9 mouse cellular contexts compared by ENCODE assay signal in the genomic region with DNA sequence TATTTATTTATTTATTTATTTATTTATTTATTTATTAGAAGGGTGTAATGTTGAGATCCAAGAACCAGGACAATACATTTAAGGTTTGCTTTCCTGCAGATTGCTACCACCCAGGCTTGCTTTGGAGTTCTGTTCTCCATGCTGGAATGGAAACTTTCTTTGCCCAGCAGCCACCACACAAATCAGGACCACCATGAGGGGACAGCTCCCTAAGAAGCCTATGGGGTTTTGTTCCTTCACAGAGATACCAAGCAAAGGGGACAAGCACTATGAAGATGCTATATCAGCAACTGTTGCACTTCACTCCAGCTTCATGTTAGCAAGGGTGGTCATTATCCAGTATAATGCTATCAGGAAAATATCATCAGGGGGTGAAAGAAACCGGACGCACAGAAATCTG.
A peak's percentile ranks its signal among the peaks of the same experiment; 100 is the strongest.
DNase-seq lines count a peak whose midpoint lies in the region; ATAC-seq lines count a peak whose summit lies in the region.
"Had no signal": no experiment of that assay in that cellular context is flagged by ENCODE, and none has a peak within 500 bp of the region (broad histone marks: within the 10 kb centered on the region; RNA-seq: fewer than 3 reads in every experiment).

No protein-coding gene starts in this region.

- H3K9ac ChIP-seq in liver, embryonic 13.5 days = no peak overlapping the region
- H3K9ac ChIP-seq: limb, embryonic 13.5 days had no signal

- H3K4me2 ChIP-seq in liver, embryonic 13.5 days = peak overlapping the region; percentile 45; the same call in 1 of the 2 replicates
- H3K4me2 ChIP-seq: limb, embryonic 13.5 days had no signal

- H3K9me3 ChIP-seq in liver, embryonic 13.5 days (replicated peaks) = no peaks in the 10 kb centered on the region
- H3K9me3 ChIP-seq: limb, embryonic 13.5 days had no signal

- H3K27ac ChIP-seq in liver, embryonic 13.5 days = no peak overlapping the region
- H3K27ac ChIP-seq: limb, embryonic 13.5 days had no signal

- H3K27me3 ChIP-seq in liver, embryonic 13.5 days = no peaks in the 10 kb centered on the region
- H3K27me3 ChIP-seq: limb, embryonic 13.5 days had no signal

- peak; percentile 6 for DNase-seq in kidney, postnatal 14 days
- DNase-seq in kidney, adult 11 months = no peak
- peak; percentile 71 for DNase-seq in MEL-GATA-1-ER (ENCODE audit: extremely low read depth, low read depth)
- peak; percentile 52 for DNase-seq in c-Kit-positive CD71-positive TER-119-negative erythroid progenitor cells, embryonic 14.5 days (ENCODE audit: low read depth)
- DNase-seq in liver, embryonic 13.5 days = peak; percentile 18
- no peak for DNase-seq in spleen, postnatal 4 days (ENCODE audit: low spot score in 2 of 2)
- DNase-seq in cerebellum, adult 18-20 months = no peak
- DNase-seq: cerebellum, postnatal 14 days had no signal

- WGBS in liver, embryonic 13.5 days (ENCODE audit: insufficient replicate concordance) = 62% methylated on average over 2 of the region's 2 CpGs

- peaks cover 25% of the 10 kb centered on the region for H3K4me1 ChIP-seq in liver, embryonic 13.5 days (replicated peaks)
- H3K4me1 ChIP-seq: limb, embryonic 13.5 days had no signal

- ATAC-seq in liver, embryonic 13.5 days (ENCODE audit: low read depth) = no peak

- no peak overlapping the region for H3K4me3 ChIP-seq in liver, embryonic 13.5 days (replicated peaks)
- H3K4me3 ChIP-seq: limb, embryonic 13.5 days had no signal

- no peaks in the 10 kb centered on the region for H3K36me3 ChIP-seq in liver, embryonic 13.5 days
- H3K36me3 ChIP-seq: limb, embryonic 13.5 days had no signal

Comparison
In these comparisons a context has a peak if more than half of its experiments do, and no peak if none do; other contexts are left out.
1. DNase-seq: peak in kidney, postnatal 14 days (single experiment), MEL-GATA-1-ER (single experiment), c-Kit-positive CD71-positive TER-119-negative erythroid progenitor cells, embryonic 14.5 days (single experiment) and liver, embryonic 13.5 days (single experiment); none in kidney, adult 11 months (single experiment), spleen, postnatal 4 days (0 of 2) and cerebellum, adult 18-20 months (0 of 2).